Mouse (Mus musculus) liver, postnatal 0 days (tissue): ENCODE results near the gene Ddhd1. TPM values are rescaled to one million over a fixed set of nuclear protein-coding genes. Genes with fewer than 3 reads are reported as not detected.

ENCODE experiments used
- ATAC-seq: fragments of 200-750 bp; cut with Nextera tagmentation; 2 replicates; pipeline ENCODE4 v1.8.0; 2017; ENCODE audit warnings: mild to moderate bottlenecking, moderate library complexity
- DNase-seq: peaks from one replicate; pipeline ENCODE4 v3.0.0-alpha.2; 2016
- H3K27ac ChIP-seq: fragments of 300-500 bp; sonication (generic); 2 replicates; pipeline ENCODE4 v1.5.1; 2014; ENCODE audit warnings: antibody characterized with exemption, moderate library complexity, mild to moderate bottlenecking, low read depth
- H3K27me3 ChIP-seq: fragments of 300-500 bp; sonication (generic); 2 replicates; pipeline ENCODE4 v1.6.1; 2014; ENCODE audit warnings: low read length, control low read depth, mixed read lengths; ENCODE audit not compliant: insufficient read depth
- H3K36me3 ChIP-seq: fragments of 300-500 bp; sonication (generic); replicated peaks from 2 replicates; pipeline ENCODE4 v1.6.1; 2014; ENCODE audit warnings: mild to moderate bottlenecking, control low read depth, low read length, moderate library complexity, mixed read lengths; ENCODE audit not compliant: insufficient read depth
- H3K4me1 ChIP-seq: fragments of 300-500 bp; sonication (generic); 2 replicates; pipeline ENCODE4 v1.6.1; 2014; ENCODE audit warnings: antibody characterized with exemption, mild to moderate bottlenecking, control low read depth; ENCODE audit not compliant: insufficient read depth
- H3K4me2 ChIP-seq: fragments of 300-500 bp; sonication (generic); 2 replicates; pipeline ENCODE4 v1.6.1; 2014; ENCODE audit warnings: low read depth, mild to moderate bottlenecking, low read length, moderate library complexity, mixed read lengths
- H3K4me3 ChIP-seq: fragments of 300-500 bp; sonication (generic); 2 replicates; pipeline ENCODE4 v1.5.1; 2014; ENCODE audit warnings: low read depth, low read length
- H3K9ac ChIP-seq: fragments of 300-500 bp; sonication (generic); replicated peaks from 2 replicates; pipeline ENCODE4 v1.6.1; 2014; ENCODE audit warnings: mild to moderate bottlenecking, moderate library complexity
- H3K9me3 ChIP-seq: fragments of 300-500 bp; sonication (generic); 2 replicates; pipeline ENCODE4 v1.6.1; 2016; ENCODE audit warnings: mild to moderate bottlenecking, control low read depth, low read length, mixed read lengths
- CTCF ChIP-seq: sonication (generic); IDR thresholded peaks from 2 replicates; pipeline ENCODE4 v1.5.1; 2016; ENCODE audit warnings: antibody characterized with exemption, low read depth
- EP300 ChIP-seq: IDR thresholded peaks from 2 replicates; pipeline ENCODE4 v1.6.1; 2016; ENCODE audit warnings: antibody characterized with exemption, low read depth, mild to moderate bottlenecking
- WGBS: fragments of 180-500 bp; shearing (Covaris S2); extraction: QIAGEN DNeasy Blood & Tissue Kit; methylation state at CpG from one replicate; pipeline ENCODE4 v1.1.7; 2014; ENCODE audit not compliant: insufficient replicate concordance; 5-methylcytosine and 5-hydroxymethylcytosine counted together
- polyA plus RNA-seq: library from polyadenylated mRNA; unstranded; fragments of >200 nt; fragmentation: Nextera tagmentation; extraction: Ambion mirVana; gene quantifications from 2 replicates; pipeline ENCODE4 v1.2.1, GENCODE M21; 2015

Gene Ddhd1
- polyA plus RNA-seq, 1 experiment from 2014 or later = 3.7 TPM

DNA sequence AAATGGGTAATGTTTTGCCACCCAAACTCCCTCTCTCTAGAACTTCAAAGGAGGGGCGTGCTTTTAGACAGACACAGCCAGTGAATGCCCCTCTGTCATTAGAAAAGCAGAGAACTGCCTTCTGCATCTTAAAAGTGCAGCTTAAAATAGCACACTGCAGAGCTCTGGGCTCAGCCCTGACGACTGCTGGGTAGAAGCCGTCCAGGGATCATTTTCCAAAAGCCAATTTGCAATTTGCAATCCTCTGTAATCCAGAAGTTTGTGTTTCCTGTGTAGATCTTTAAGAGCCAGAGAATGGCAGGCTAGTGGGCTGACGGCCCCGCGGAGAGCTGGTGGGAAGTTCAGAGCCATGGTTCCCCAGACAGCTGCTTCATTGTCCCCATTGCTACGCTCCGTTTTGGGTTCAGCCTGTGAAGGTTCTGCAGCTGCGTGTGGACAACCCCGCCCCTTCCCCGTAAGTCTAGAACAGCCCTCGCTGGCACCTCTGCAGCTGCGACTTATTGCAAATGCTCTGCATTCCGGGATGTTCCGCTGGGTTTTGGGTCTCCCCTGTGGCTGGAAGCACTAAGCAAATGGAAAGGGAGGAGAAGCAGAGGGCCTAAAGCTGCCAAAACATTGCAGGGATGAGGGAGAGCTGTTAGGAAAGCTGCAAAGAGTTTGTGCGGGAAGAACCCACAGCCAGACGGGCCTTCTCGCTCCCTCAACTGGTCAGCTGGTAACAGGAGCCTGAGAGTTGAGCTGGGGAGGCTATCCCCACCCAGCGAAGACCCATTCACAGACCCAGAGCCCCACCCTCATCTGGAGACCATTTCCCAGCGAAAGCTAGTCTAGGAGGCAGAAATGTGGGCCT, 92.5 kb downstream of the Ddhd1 start:
- no peak overlapping the region for H3K9ac ChIP-seq
- no peaks in the 10 kb centered on the region for H3K27me3 ChIP-seq
- H3K4me3 ChIP-seq = no peak overlapping the region
- H3K27ac ChIP-seq = no peak overlapping the region
- ATAC-seq (no peak; the same call in 1 of the 2 replicates), DNase-seq (no peak)
- peaks cover 8% of the 10 kb centered on the region; the same call in 1 of the 2 replicates for H3K4me1 ChIP-seq
- TF ChIP-seq EP300 = no peak
- no peak for TF ChIP-seq CTCF
- 21% methylated on average over 20 of the region's 20 CpGs for WGBS
- peak overlapping the region; percentile 74 for H3K4me2 ChIP-seq
- H3K36me3 ChIP-seq = no peaks in the 10 kb centered on the region
- no peaks in the 10 kb centered on the region for H3K9me3 ChIP-seq

GRCm38 (mm10) chr14:45563577-45563976, 94.4 kb downstream of the Ddhd1 start:
- H3K27ac ChIP-seq = no peak overlapping the region
- TF ChIP-seq EP300 (no peak), CTCF (no peak)
- peaks cover 8% of the 10 kb centered on the region; the same call in 1 of the 2 replicates for H3K4me1 ChIP-seq
- H3K4me2 ChIP-seq = no peak overlapping the region
- no peaks in the 10 kb centered on the region for H3K27me3 ChIP-seq
- no peaks in the 10 kb centered on the region for H3K36me3 ChIP-seq
- H3K9me3 ChIP-seq = no peaks in the 10 kb centered on the region
- ATAC-seq = 0 out of 2 replicates have a peak, but pooled peaks have one; percentile 23
- H3K4me3 ChIP-seq = no peak overlapping the region
- DNase-seq = no peak
- H3K9ac ChIP-seq = no peak overlapping the region
- 83% methylated on average over 1 of the region's 1 CpGs for WGBS

GRCm38 (mm10) chr14:45561681-45562080, 96.3 kb downstream of the Ddhd1 start:
- Histone ChIP-seq H3K4me1 (peaks cover 8% of the 10 kb centered on the region; the same call in 1 of the 2 replicates), H3K9ac (no peak overlapping the region), H3K27me3 (no peaks in the 10 kb centered on the region), H3K36me3 (no peaks in the 10 kb centered on the region), H3K4me3 (no peak overlapping the region), H3K9me3 (no peaks in the 10 kb centered on the region), H3K27ac (no peak overlapping the region), H3K4me2 (no peak overlapping the region)
- ATAC-seq = no peak
- TF ChIP-seq EP300 = no peak
- no peak for TF ChIP-seq CTCF
- DNase-seq = no peak
- WGBS = 71% methylated on average over 6 of the region's 6 CpGs

- Histone ChIP-seq H3K4me1 (no peaks in the 10 kb centered on the region), H3K4me2 (no peak overlapping the region), H3K27ac (no peak overlapping the region), H3K4me3 (no peak overlapping the region), H3K36me3 (no peaks in the 10 kb centered on the region), H3K9me3 (no peaks in the 10 kb centered on the region), H3K27me3 (no peaks in the 10 kb centered on the region), H3K9ac (no peak overlapping the region)
- ATAC-seq = no peak
- DNase-seq = no peak
- TF ChIP-seq EP300 (no peak), CTCF (no peak)
- WGBS = 79% methylated on average over 1 of the region's 1 CpGs
These were observed 98.9 kb downstream of the Ddhd1 start for GRCm38 (mm10) chr14:45559018-45559417.

- H3K4me1 ChIP-seq = no peaks in the 10 kb centered on the region; the same call in 1 of the 2 replicates
- H3K4me2 ChIP-seq = no peak overlapping the region
- no peaks in the 10 kb centered on the region for H3K36me3 ChIP-seq
- no peak for ATAC-seq
- H3K27ac ChIP-seq = no peak overlapping the region
- no peak overlapping the region for H3K9ac ChIP-seq
- H3K4me3 ChIP-seq = no peak overlapping the region
- no peak for DNase-seq
- WGBS = 76% methylated on average over 6 of the region's 6 CpGs
- H3K27me3 ChIP-seq = no peaks in the 10 kb centered on the region
- TF ChIP-seq EP300 = no peak
- TF ChIP-seq CTCF = no peak
- H3K9me3 ChIP-seq = no peaks in the 10 kb centered on the region
These were observed 103.6 kb downstream of the Ddhd1 start for GRCm38 (mm10) chr14:45554336-45554735.

GRCm38 (mm10) chr14:45553854-45554253, 104.1 kb downstream of the Ddhd1 start:
- H3K4me3 ChIP-seq = no peak overlapping the region
- no peaks in the 10 kb centered on the region for H3K36me3 ChIP-seq
- no peak overlapping the region for H3K4me2 ChIP-seq
- no peaks in the 10 kb centered on the region; the same call in 1 of the 2 replicates for H3K4me1 ChIP-seq
- no peak overlapping the region for H3K9ac ChIP-seq
- no peak for TF ChIP-seq CTCF
- TF ChIP-seq EP300 = no peak
- no peak for DNase-seq
- WGBS = 58% methylated on average over 2 of the region's 2 CpGs
- no peak for ATAC-seq
- no peaks in the 10 kb centered on the region for H3K9me3 ChIP-seq
- no peaks in the 10 kb centered on the region for H3K27me3 ChIP-seq
- no peak overlapping the region for H3K27ac ChIP-seq
